19 mouse cellular contexts compared by ENCODE assay signal in the genomic region with DNA sequence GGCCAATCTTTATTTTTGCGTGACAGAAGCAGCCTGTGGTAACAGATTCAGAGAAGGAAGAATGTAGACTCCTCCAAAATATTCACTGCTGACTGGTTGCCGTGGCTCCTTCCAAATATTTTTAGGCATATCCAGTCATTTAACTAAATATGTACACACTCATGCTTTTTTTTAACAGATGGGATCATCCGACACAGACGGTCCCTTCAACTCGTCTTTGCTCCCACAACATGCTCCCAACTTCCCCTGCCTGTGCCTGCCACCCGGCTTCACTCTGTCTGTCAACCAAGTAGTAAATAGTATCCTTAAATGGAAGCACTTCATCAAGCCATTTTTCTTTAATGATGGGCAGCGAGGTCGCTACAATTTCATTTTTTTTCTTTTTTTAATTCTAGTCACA. TPM values are rescaled to one million over a fixed set of nuclear protein-coding genes. Genes with fewer than 3 reads are reported as not detected.
DNase-seq lines count a peak whose midpoint lies in the region; ATAC-seq and TF ChIP-seq lines count a peak whose summit lies in the region.
"Had no signal": no experiment of that assay in that cellular context is flagged by ENCODE, and none has a peak within 500 bp of the region (broad histone marks: within the 10 kb centered on the region; RNA-seq: fewer than 3 reads in every experiment).

No protein-coding gene starts in this region.

- H3K27me3 ChIP-seq in liver, embryonic 15.5 days, result no peaks in the 10 kb centered on the region
- H3K27me3 ChIP-seq in neural tube, embryonic 15.5 days (replicated peaks), result 0 out of 2 replicates have a peak, but pooled peaks cover 5% of the 10 kb centered on the region

- H3K27ac ChIP-seq in layer of hippocampus, adult 2 months, result no peak overlapping the region
- H3K27ac ChIP-seq in liver, embryonic 15.5 days (replicated peaks), result 0 out of 2 replicates have a peak overlapping the region, but pooled peaks have one; percentile 58
- H3K27ac ChIP-seq in neural tube, embryonic 15.5 days (replicated peaks), result no peak overlapping the region
- H3K27ac ChIP-seq: hindbrain, embryonic 12.5 days; limb, embryonic 12.5 days had no signal

- H3K9me3 ChIP-seq in liver, embryonic 15.5 days (replicated peaks), result no peaks in the 10 kb centered on the region
- H3K9me3 ChIP-seq in neural tube, embryonic 15.5 days (replicated peaks), result no peaks in the 10 kb centered on the region
- H3K9me3 ChIP-seq: heart, embryonic 10.5 days; hindbrain, embryonic 12.5 days; limb, embryonic 12.5 days had no signal

- peaks cover 48% of the 10 kb centered on the region for H3K4me1 ChIP-seq in liver, embryonic 15.5 days (replicated peaks)
- H3K4me1 ChIP-seq in neural tube, embryonic 15.5 days, result peaks cover 21% of the 10 kb centered on the region

- peak; percentile 12 to 38 for DNase-seq in frontal cortex, adult 2 months (ENCODE audit: extremely low spot score in 1 of 2, low spot score in 1 of 2)
- DNase-seq in right cerebral cortex, adult 2 months (ENCODE audit: low spot score in 2 of 2), result peak; percentile 15 to 16
- no peak for DNase-seq in right cerebral cortex, postnatal 14 days
- DNase-seq in layer of hippocampus, adult 2 months (ENCODE audit: low spot score in 2 of 2), result peak; percentile 64 to 80
- no peak for DNase-seq in kidney, postnatal 25 days
- DNase-seq: adrenal gland, postnatal 36 days; B cell, adult 2 months; cerebellum, adult 8-10 months; kidney, adult 2 months; lung, postnatal 4 days; spleen, adult 18-20 months; thymus, postnatal 4 days had no signal

- H3K9ac ChIP-seq in liver, embryonic 15.5 days, result no peak overlapping the region
- no peak overlapping the region for H3K9ac ChIP-seq in neural tube, embryonic 15.5 days (replicated peaks)
- H3K9ac ChIP-seq: hindbrain, embryonic 12.5 days; limb, embryonic 12.5 days; lung, embryonic 14.5 days had no signal

- no peak overlapping the region for H3K4me3 ChIP-seq in layer of hippocampus, adult 2 months
- H3K4me3 ChIP-seq in liver, embryonic 15.5 days (replicated peaks), result no peak overlapping the region
- no peak overlapping the region for H3K4me3 ChIP-seq in neural tube, embryonic 15.5 days (replicated peaks)
- H3K4me3 ChIP-seq: heart, embryonic 10.5 days; hindbrain, embryonic 12.5 days; limb, embryonic 12.5 days had no signal

- TF ChIP-seq CTCF in layer of hippocampus, adult 2 months (conservative IDR thresholded peaks at IDR 0.05), result no peak

- no peak for ATAC-seq in frontal cortex, adult (ENCODE audit: low TSS enrichment)
- ATAC-seq in liver, embryonic 15.5 days (ENCODE audit: insufficient read depth), result no peak
- no peak for ATAC-seq in neural tube, embryonic 15.5 days (ENCODE audit: low FRiP score)

- 60% methylated on average over 8 of the region's 8 CpGs for WGBS in liver, embryonic 15.5 days (ENCODE audit: insufficient replicate concordance)
- 89% methylated on average over 8 of the region's 8 CpGs for WGBS in neural tube, embryonic 15.5 days

- H3K36me3 ChIP-seq in liver, embryonic 15.5 days (replicated peaks), result no peaks in the 10 kb centered on the region
- H3K36me3 ChIP-seq in neural tube, embryonic 15.5 days, result no peaks in the 10 kb centered on the region
- H3K36me3 ChIP-seq: heart, embryonic 10.5 days; hindbrain, embryonic 12.5 days; limb, embryonic 12.5 days had no signal

- no peak overlapping the region for H3K4me2 ChIP-seq in liver, embryonic 15.5 days
- no peak overlapping the region for H3K4me2 ChIP-seq in neural tube, embryonic 15.5 days
- H3K4me2 ChIP-seq: hindbrain, embryonic 12.5 days; limb, embryonic 12.5 days; lung, embryonic 14.5 days had no signal

RNA-seq across cellular contexts. Expression of a gene that starts 58.8 kb away (rescaled TPM):
- polyA plus RNA-seq in frontal cortex, adult 2 months (2012; rRNA removed), result 2.9 and 3.1 TPM in 2 replicates
- total RNA-seq in layer of hippocampus, adult 2 months (2021), result 1 to 10 TPM; 4.8 to 5.0 TPM
- 455 and 460 TPM in 2 replicates for polyA plus RNA-seq in liver, embryonic 15.5 days (2015; fragmentation: Nextera tagmentation; extraction: Ambion mirVana)
- polyA plus RNA-seq in neural tube, embryonic 15.5 days (2015; fragmentation: Nextera tagmentation; extraction: Ambion mirVana), result 96.8 and 132 TPM in 2 replicates

Comparison
In these comparisons a context has a peak if more than half of its experiments do, and no peak if none do; other contexts are left out.
1. DNase-seq: peak in frontal cortex, adult 2 months (2 of 2), right cerebral cortex, adult 2 months (2 of 2) and layer of hippocampus, adult 2 months (2 of 2); none in right cerebral cortex, postnatal 14 days (single experiment) and kidney, postnatal 25 days (0 of 2).
2. RNA of a gene that starts 58.8 kb away (polyA plus RNA-seq): 455 to 460 TPM in liver, embryonic 15.5 days and 96.8 to 132 TPM in neural tube, embryonic 15.5 days; 2.9 to 3.1 TPM in frontal cortex, adult 2 months; every median in the first group is over 10 times any median in the second.